Mouse (Mus musculus): ENCODE results near the gene Crisp3. TPM values are rescaled to one million over a fixed set of nuclear protein-coding genes. Genes with fewer than 3 reads are reported as not detected.
"Not testable (repeated sequence)": the region's sequence is repeated elsewhere in the genome, so short reads cannot be mapped to it uniquely, and the experiment has no call there.

Crisp3 gene
- not detected for total RNA-seq (2021)

GRCm38 (mm10) chr17:40242135-40242534 lies at the start of gene Crisp3:
Gene Crisp3 (minus strand): TSS chr17:40242288.
- intact Hi-C loops (cut with DNase I), result no loop called here
- DNase-seq, result no peak

- no peak for DNase-seq
- intact Hi-C loops (cut with DNase I), result no loop called here
Measured at GRCm38 (mm10) chr17:40285435-40285834, 43.3 kb upstream of the Crisp3 start.

- intact Hi-C loops (cut with DNase I), result loop anchor here (1.0 kb wide), 1 partner anchor 9 kb away; no protein-coding TSS in a partner anchor
- DNase-seq, result no peak
Measured at GRCm38 (mm10) chr17:40275519-40275918, 33.4 kb upstream of the Crisp3 start.

GRCm38 (mm10) chr17:40274906-40275470 lies 32.9 kb upstream of the Crisp3 start:
- intact Hi-C loops (cut with DNase I), result loop anchor here (1.0 kb wide), 1 partner anchor 9 kb away; no protein-coding TSS in a partner anchor
- no peak for DNase-seq

- no peak for DNase-seq
Measured at GRCm38 (mm10) chr17:40252487-40252886, 10.4 kb upstream of the Crisp3 start.

GRCm38 (mm10) chr17:40208540-40208939 lies 33.5 kb downstream of the Crisp3 start, which contains the start of gene Pgk2:
Gene Pgk2 (minus strand): TSS chr17:40208640.
- intact Hi-C loops (cut with DNase I), result no loop called here
- DNase-seq, result no peak

More at GRCm38 (mm10) chr17:40252487-40252886, 10.4 kb upstream of the Crisp3 start:
- intact Hi-C loops (cut with DNase I), result no loop called here

GRCm38 (mm10) chr17:40201803-40202202 lies 40.3 kb downstream of the Crisp3 start:
- DNase-seq; intact Hi-C loops (cut with DNase I): not testable (repeated sequence)

GRCm38 (mm10) chr17:40190192-40190591 lies 51.9 kb downstream of the Crisp3 start:
- intact Hi-C loops (cut with DNase I); DNase-seq: not testable (repeated sequence)

Other genes starting within 250 kb of the Crisp3 start
- not detected for gene AC192777.2, start 146.8 kb downstream of the Crisp3 start, total RNA-seq (2021)
- gene Pgk2, start 33.6 kb downstream of the Crisp3 start, total RNA-seq (2021), result not detected
- gene Crisp1, start 76.9 kb upstream of the Crisp3 start, total RNA-seq (2021), result not detected